In the genomic region with DNA sequence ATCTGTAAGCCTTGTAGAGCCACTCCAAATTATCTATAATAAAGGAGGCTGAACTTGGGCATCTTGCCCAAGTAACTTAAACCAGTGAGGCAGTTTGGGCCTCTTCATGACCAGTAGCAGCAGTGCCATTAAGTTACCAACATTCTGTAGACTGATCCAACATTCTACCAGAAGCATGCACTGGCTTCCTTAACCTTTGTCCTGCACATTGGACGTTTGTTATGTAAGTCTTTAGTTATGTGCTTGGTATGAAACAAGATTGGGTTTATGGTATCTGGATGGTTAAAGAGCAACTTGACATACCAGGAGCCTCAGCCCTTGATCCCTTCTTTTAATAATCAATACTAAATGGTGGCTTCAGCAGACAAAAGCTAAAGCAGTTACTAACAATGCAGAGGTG, we compare ENCODE assay signal across 15 mouse cellular contexts.
"Had no signal": no experiment of that assay in that cellular context is flagged by ENCODE, and none has a peak within 500 bp of the region (broad histone marks: within the 10 kb centered on the region; RNA-seq: fewer than 3 reads in every experiment).

No protein-coding gene starts in this region.

- H3K27me3 ChIP-seq: limb, embryonic 12.5 days; liver, embryonic 15.5 days; midbrain, embryonic 13.5 days; neural tube, embryonic 15.5 days had no signal

- H3K27ac ChIP-seq: hindbrain, postnatal 0 days; limb, embryonic 12.5 days; liver, embryonic 15.5 days; midbrain, embryonic 13.5 days; neural tube, embryonic 15.5 days had no signal

- H3K9ac ChIP-seq: limb, embryonic 12.5 days; liver, embryonic 15.5 days; midbrain, embryonic 13.5 days; neural tube, embryonic 15.5 days had no signal

- H3K4me1 ChIP-seq: limb, embryonic 12.5 days; liver, embryonic 15.5 days; midbrain, embryonic 13.5 days; neural tube, embryonic 15.5 days had no signal

- DNase-seq: kidney, postnatal 10 days; liver; lung, adult 2 months; lung, postnatal 36 days; right cerebral cortex, adult 18-20 months; right cerebral cortex, postnatal 25 days; spleen, adult 18-20 months; thymus, adult 18-20 months; thymus, postnatal 14 days had no signal

- H3K9me3 ChIP-seq: liver, embryonic 15.5 days; neural tube, embryonic 15.5 days had no signal

- H3K4me3 ChIP-seq: limb, embryonic 12.5 days; liver, embryonic 15.5 days; midbrain, embryonic 13.5 days; neural tube, embryonic 15.5 days had no signal

- ATAC-seq: hindbrain, postnatal 0 days; lung, postnatal 0 days; midbrain, embryonic 13.5 days had no signal

- H3K4me2 ChIP-seq: limb, embryonic 12.5 days; liver, embryonic 15.5 days; midbrain, embryonic 13.5 days; neural tube, embryonic 15.5 days had no signal
